7 mouse cellular contexts compared by ENCODE assay signal in the genomic region with DNA sequence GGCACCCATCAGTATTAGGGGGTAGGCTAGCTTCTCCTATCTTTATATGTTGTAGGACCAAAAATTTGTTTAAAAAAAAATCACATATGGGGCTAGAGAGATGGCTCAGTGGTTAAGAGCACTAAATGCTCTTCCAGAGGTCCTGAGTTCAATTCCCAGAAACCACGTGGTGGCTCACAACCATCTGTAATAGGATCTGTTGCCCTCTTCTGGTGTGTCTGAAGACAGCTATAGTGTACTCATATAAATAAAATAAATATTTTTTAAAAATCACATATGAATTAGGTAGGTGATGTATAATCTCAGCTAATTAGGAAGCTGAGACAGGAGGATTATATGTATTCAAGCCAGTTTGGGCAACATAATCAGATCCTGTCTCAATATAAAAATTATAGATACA.
DNase-seq lines count a peak whose midpoint lies in the region; ATAC-seq and TF ChIP-seq lines count a peak whose summit lies in the region.
"Not testable (repeated sequence)": the region's sequence is repeated elsewhere in the genome, so short reads cannot be mapped to it uniquely, and the experiment has no call there.

No protein-coding gene starts in this region.

- not testable (repeated sequence) for H3K27me3 ChIP-seq in MEL (ENCODE audit: control insufficient read depth in 1 of 2, insufficient read depth in 2 of 2, low read length in 2 of 2); limb, embryonic 12.5 days; liver, embryonic 12.5 days (replicated peaks); liver, embryonic 13.5 days; liver, embryonic 14.5 days (ENCODE audit: control insufficient read depth, insufficient read depth, low read length); liver, embryonic 15.5 days; liver, embryonic 16.5 days (ENCODE audit: control insufficient read depth, insufficient read depth, low read depth, low read length)

- peaks cover 19 to 39% of the 10 kb centered on the region in 2 experiments for H3K4me1 ChIP-seq in MEL (ENCODE audit: control insufficient read depth in 1 of 2, insufficient read depth in 2 of 2, low read length in 2 of 2)
- peaks cover 12% of the 10 kb centered on the region; the same call in 1 of the 2 replicates for H3K4me1 ChIP-seq in limb, embryonic 12.5 days (replicated peaks)
- H3K4me1 ChIP-seq in liver, embryonic 12.5 days, result peaks cover 64% of the 10 kb centered on the region
- peaks cover 84% of the 10 kb centered on the region for H3K4me1 ChIP-seq in liver, embryonic 13.5 days (replicated peaks)
- H3K4me1 ChIP-seq in liver, embryonic 14.5 days (replicated peaks; ENCODE audit: control insufficient read depth in 2 of 2, insufficient read depth in 2 of 2, low read length in 1 of 2), result peaks cover 36 to 45% of the 10 kb centered on the region in 2 experiments
- peaks cover 66% of the 10 kb centered on the region for H3K4me1 ChIP-seq in liver, embryonic 15.5 days (replicated peaks)
- H3K4me1 ChIP-seq in liver, embryonic 16.5 days (ENCODE audit: control insufficient read depth, low read depth, low read length), result peaks cover 35% of the 10 kb centered on the region

- TF ChIP-seq CTCF in MEL (IDR thresholded peaks at IDR 0.05 in 2 of 3, conservative IDR thresholded peaks at IDR 0.05 in 1 of 3; ENCODE audit: control insufficient read depth in 1 of 3, insufficient read depth in 1 of 3, low read depth in 2 of 3, low read length in 3 of 3, poor library complexity in 1 of 3, severe bottlenecking in 1 of 3), result not testable (repeated sequence)
- peak; percentile 17; the same call in 1 of the 2 replicates for TF ChIP-seq CTCF in liver, embryonic 14.5 days (IDR thresholded peaks at IDR 0.05; ENCODE audit: low read depth)

- not testable (repeated sequence) for ATAC-seq in limb, embryonic 12.5 days (ENCODE audit: insufficient number of reproducible peaks, insufficient read depth, low FRiP score, low TSS enrichment, low read depth); liver, embryonic 12.5 days; liver, embryonic 13.5 days (ENCODE audit: low read depth); liver, embryonic 14.5 days (ENCODE audit: insufficient read depth); liver, embryonic 15.5 days (ENCODE audit: insufficient read depth); liver, embryonic 16.5 days (ENCODE audit: low read depth)

- H3K79me2 ChIP-seq in MEL (ENCODE audit: control insufficient read depth, insufficient read depth, low read length, poor library complexity), result not testable (repeated sequence)

- not testable (repeated sequence) for TF ChIP-seq RAD21 in MEL (IDR thresholded peaks at IDR 0.05; ENCODE audit: low read depth, low read length)

- not testable (repeated sequence) for TF ChIP-seq POLR2A in MEL (IDR thresholded peaks at IDR 0.05; ENCODE audit: control insufficient read depth in 1 of 2, insufficient read depth in 1 of 2, low read depth in 1 of 2, low read length in 2 of 2, poor library complexity in 1 of 2)

- peak overlapping the region; percentile 67; the same call in 1 of the 2 replicates for H3K27ac ChIP-seq in MEL (ENCODE audit: control insufficient read depth, low read depth, low read length)
- 0 out of 2 replicates have a peak overlapping the region, but pooled peaks have one; percentile 23 for H3K27ac ChIP-seq in limb, embryonic 12.5 days
- H3K27ac ChIP-seq in liver, embryonic 12.5 days, result peak overlapping the region; percentile 46
- peak overlapping the region; percentile 57 for H3K27ac ChIP-seq in liver, embryonic 13.5 days
- H3K27ac ChIP-seq in liver, embryonic 14.5 days, result peak overlapping the region; percentile 34; the same call in 1 of the 2 replicates
- peak overlapping the region; percentile 16; the same call in 1 of the 2 replicates for H3K27ac ChIP-seq in liver, embryonic 15.5 days (replicated peaks)
- H3K27ac ChIP-seq in liver, embryonic 16.5 days (ENCODE audit: low read length), result peak overlapping the region; percentile 9; the same call in 1 of the 2 replicates

- H3K4me3 ChIP-seq in MEL (ENCODE audit: control insufficient read depth in 1 of 2, insufficient read depth in 1 of 2, low read depth in 2 of 2, low read length in 2 of 2); limb, embryonic 12.5 days (replicated peaks); liver, embryonic 12.5 days; liver, embryonic 13.5 days (replicated peaks); liver, embryonic 14.5 days (ENCODE audit: insufficient read depth in 1 of 2, low read depth in 2 of 2, low read length in 2 of 2); liver, embryonic 15.5 days (replicated peaks); liver, embryonic 16.5 days (ENCODE audit: low read depth, low read length): not testable (repeated sequence)

- WGBS in limb, embryonic 12.5 days, result 74% methylated on average over 1 of the region's 1 CpGs
- 60% methylated on average over 1 of the region's 1 CpGs for WGBS in liver, embryonic 12.5 days (ENCODE audit: insufficient replicate concordance)
- WGBS in liver, embryonic 13.5 days (ENCODE audit: insufficient replicate concordance), result 60% methylated on average over 1 of the region's 1 CpGs
- WGBS in liver, embryonic 14.5 days (ENCODE audit: insufficient replicate concordance), result 76% methylated on average over 1 of the region's 1 CpGs
- 49% methylated on average over 1 of the region's 1 CpGs for WGBS in liver, embryonic 15.5 days (ENCODE audit: insufficient replicate concordance)
- WGBS in liver, embryonic 16.5 days (ENCODE audit: insufficient replicate concordance), result 61% methylated on average over 1 of the region's 1 CpGs

- TF ChIP-seq EP300 in MEL (IDR thresholded peaks at IDR 0.05; ENCODE audit: low read depth in 1 of 2, low read length in 2 of 2); liver, embryonic 14.5 days (IDR thresholded peaks at IDR 0.05; ENCODE audit: low read depth): not testable (repeated sequence)

- not testable (repeated sequence) for H3K4me2 ChIP-seq in limb, embryonic 12.5 days; liver, embryonic 12.5 days; liver, embryonic 14.5 days (ENCODE audit: low read depth); liver, embryonic 15.5 days; liver, embryonic 16.5 days (ENCODE audit: low read depth, low read length)
- H3K4me2 ChIP-seq in liver, embryonic 13.5 days, result 0 out of 2 replicates have a peak overlapping the region, but pooled peaks have one; percentile 5

- DNase-seq in MEL (ENCODE audit: low read depth, low spot score); liver, embryonic 13.5 days; liver, embryonic 14.5 days (ENCODE audit: low read depth in 3 of 3, low spot score in 3 of 3): not testable (repeated sequence)

- H3K36me3 ChIP-seq in MEL (ENCODE audit: control insufficient read depth in 1 of 2, insufficient read depth in 2 of 2, low read length in 2 of 2), result peaks cover 0 to 33% of the 10 kb centered on the region in 2 experiments; a peak in 2 of 4 replicates
- H3K36me3 ChIP-seq in limb, embryonic 12.5 days; liver, embryonic 12.5 days; liver, embryonic 13.5 days; liver, embryonic 14.5 days (replicated peaks; ENCODE audit: control insufficient read depth, insufficient read depth, low read depth); liver, embryonic 15.5 days (replicated peaks); liver, embryonic 16.5 days (ENCODE audit: control insufficient read depth, insufficient read depth): not testable (repeated sequence)

- not testable (repeated sequence) for H3K9ac ChIP-seq in MEL (ENCODE audit: control insufficient read depth, low read depth, low read length, poor library complexity, severe bottlenecking); limb, embryonic 12.5 days (replicated peaks); liver, embryonic 13.5 days; liver, embryonic 16.5 days (ENCODE audit: low read depth, low read length)
- peak overlapping the region; percentile 9; the same call in 1 of the 2 replicates for H3K9ac ChIP-seq in liver, embryonic 12.5 days
- H3K9ac ChIP-seq in liver, embryonic 14.5 days (replicated peaks), result peak overlapping the region; percentile 19; the same call in 1 of the 2 replicates
- H3K9ac ChIP-seq in liver, embryonic 15.5 days, result 0 out of 2 replicates have a peak overlapping the region, but pooled peaks have one; percentile 37

- not testable (repeated sequence) for H3K9me3 ChIP-seq in MEL (replicated peaks; ENCODE audit: insufficient read depth, low read length); limb, embryonic 12.5 days; liver, embryonic 12.5 days (replicated peaks); liver, embryonic 13.5 days (replicated peaks); liver, embryonic 14.5 days (ENCODE audit: control insufficient read depth, low read length); liver, embryonic 15.5 days (replicated peaks); liver, embryonic 16.5 days (replicated peaks; ENCODE audit: control insufficient read depth, low read length)

TF ChIP-seq in MEL, 35 proteins besides CTCF, POLR2A, EP300 and RAD21:
- TF ChIP-seq USF1 (IDR thresholded peaks at IDR 0.05; ENCODE audit: low read depth, low read length) (peak; percentile 53; the same call in 1 of the 2 replicates), ZC3H11A (IDR thresholded peaks at IDR 0.05; ENCODE audit: low read depth, low read length) (peak; percentile 15; the same call in 1 of the 2 replicates), MYC (IDR thresholded peaks at IDR 0.05; ENCODE audit: low read depth, low read length) (peak; percentile 69; the same call in 1 of the 2 replicates)
TF ChIP-seq in MEL: peak in this region for 3; not testable (repeated sequence) for 32.

Comparison
In these comparisons a context has a peak if more than half of its experiments do, and no peak if none do; other contexts are left out.
1. H3K27ac ChIP-seq: peak in every context shown above with its lines; median percentile 67 in MEL; 57 in liver, embryonic 13.5 days; 46 in liver, embryonic 12.5 days; 34 in liver, embryonic 14.5 days; 23 in limb, embryonic 12.5 days; 16 in liver, embryonic 15.5 days; 9 in liver, embryonic 16.5 days.